Mouse (Mus musculus) left cerebral cortex, postnatal 14 days (tissue): Measurements from ENCODE around the gene Vps37c. TPM values are rescaled to one million over a fixed set of nuclear protein-coding genes. Genes with fewer than 3 reads are reported as not detected.

Source experiments
- DNase-seq, 2 experiments: peaks; one replicate each; pipeline ENCODE4 v3.0.0; 2021 to 2022; ENCODE audit warnings: low spot score in 2 of 2, mixed read lengths in 1 of 2
- intact Hi-C: fragments of 180-260 bp; cut with DNase I; formaldehyde crosslinking; loops from one replicate; pipeline ENCODE4 v1.15.1; 2025
- total RNA-seq, 2 experiments: library from RNA; stranded (reverse); gene quantifications; 2 replicates each; pipeline ENCODE4 v1.2.3; 2021

The Vps37c gene
- total RNA-seq, 2 experiments from 2014 or later: 29.3 to 32.5 TPM

- DNase-seq: no peak
- intact Hi-C loops: no loop called here
Measured at GRCm38 (mm10) chr19:10732741-10733140, 44.2 kb downstream of the Vps37c start.

- intact Hi-C loops: no loop called here
- no peak for DNase-seq
Measured at GRCm38 (mm10) chr19:10733501-10734127, 45.1 kb downstream of the Vps37c start.

GRCm38 (mm10) chr19:10734554-10734953, 46.0 kb downstream of the Vps37c start:
- no peak for DNase-seq
- intact Hi-C loops: no loop called here

GRCm38 (mm10) chr19:10735061-10735460, 46.5 kb downstream of the Vps37c start:
- no peak for DNase-seq
- intact Hi-C loops: no loop called here

- DNase-seq: no peak
- intact Hi-C loops: no loop called here
Measured at GRCm38 (mm10) chr19:10735861-10736260, 47.3 kb downstream of the Vps37c start.

- intact Hi-C loops: no loop called here
Measured at GRCm38 (mm10) chr19:10738038-10738437, 49.5 kb downstream of the Vps37c start.

GRCm38 (mm10) chr19:10738811-10739210, 50.3 kb downstream of the Vps37c start, which contains the start of gene Cd5:
Gene Cd5, minus strand, starts transcription at chr19:10739002.
- intact Hi-C loops: no loop called here

More at GRCm38 (mm10) chr19:10738038-10738437, 49.5 kb downstream of the Vps37c start:
- no peak for DNase-seq

GRCm38 (mm10) chr19:10739916-10740315, 51.4 kb downstream of the Vps37c start:
- intact Hi-C loops: no loop called here
- no peak for DNase-seq

More at GRCm38 (mm10) chr19:10738811-10739210, 50.3 kb downstream of the Vps37c start, which contains the start of gene Cd5:
- DNase-seq: no peak

GRCm38 (mm10) chr19:10740641-10741440, 52.3 kb downstream of the Vps37c start:
- intact Hi-C loops: no loop called here

GRCm38 (mm10) chr19:10742145-10742544, 53.6 kb downstream of the Vps37c start:
- no peak for DNase-seq
- intact Hi-C loops: no loop called here

More at GRCm38 (mm10) chr19:10740641-10741440, 52.3 kb downstream of the Vps37c start:
- no peak for DNase-seq

GRCm38 (mm10) chr19:10742565-10742964, 54.0 kb downstream of the Vps37c start:
- DNase-seq: no peak

GRCm38 (mm10) chr19:10747182-10747581, 58.6 kb downstream of the Vps37c start:
- DNase-seq: no peak
- intact Hi-C loops: no loop called here

More at GRCm38 (mm10) chr19:10742565-10742964, 54.0 kb downstream of the Vps37c start:
- intact Hi-C loops: no loop called here

- DNase-seq: no peak
- intact Hi-C loops: no loop called here
Measured at GRCm38 (mm10) chr19:10747718-10748117, 59.2 kb downstream of the Vps37c start.

GRCm38 (mm10) chr19:10748401-10749102, 60.0 kb downstream of the Vps37c start:
- no peak for DNase-seq
- intact Hi-C loops: no loop called here

GRCm38 (mm10) chr19:10749295-10749694, 60.8 kb downstream of the Vps37c start:
- no peak for DNase-seq
- intact Hi-C loops: no loop called here

GRCm38 (mm10) chr19:10750161-10750560, 61.6 kb downstream of the Vps37c start:
- intact Hi-C loops: no loop called here
- DNase-seq: no peak

GRCm38 (mm10) chr19:10751607-10752006, 63.1 kb downstream of the Vps37c start:
- intact Hi-C loops: no loop called here
- no peak for DNase-seq

GRCm38 (mm10) chr19:10752106-10752505, 63.6 kb downstream of the Vps37c start:
- no peak for DNase-seq
- intact Hi-C loops: no loop called here

- intact Hi-C loops: no loop called here
- DNase-seq: no peak
Measured at GRCm38 (mm10) chr19:10752646-10753045, 64.1 kb downstream of the Vps37c start.

GRCm38 (mm10) chr19:10757125-10757524, 68.6 kb downstream of the Vps37c start:
- intact Hi-C loops: no loop called here
- DNase-seq: no peak
